Mouse (Mus musculus) left cerebral cortex, adult 18-20 months (tissue): ENCODE results near the gene Ptprn2. TPM values are rescaled to one million over a fixed set of nuclear protein-coding genes. Genes with fewer than 3 reads are reported as not detected.

Experiments used
- DNase-seq, 2 experiments: peaks; one replicate each; pipeline ENCODE4 v3.0.0; 2021 to 2022; ENCODE audit warnings: low spot score in 2 of 2, mixed read lengths in 1 of 2
- total RNA-seq, 2 experiments: library from RNA; stranded (reverse); gene quantifications; 2 replicates each; pipeline ENCODE4 v1.2.3; 2021

The Ptprn2 gene
- total RNA-seq, 2 experiments from 2014 or later: 307 to 332 TPM

- no peak for DNase-seq
Measured at GRCm38 (mm10) chr12:116773344-116773743, 287.8 kb downstream of the Ptprn2 start.

DNA sequence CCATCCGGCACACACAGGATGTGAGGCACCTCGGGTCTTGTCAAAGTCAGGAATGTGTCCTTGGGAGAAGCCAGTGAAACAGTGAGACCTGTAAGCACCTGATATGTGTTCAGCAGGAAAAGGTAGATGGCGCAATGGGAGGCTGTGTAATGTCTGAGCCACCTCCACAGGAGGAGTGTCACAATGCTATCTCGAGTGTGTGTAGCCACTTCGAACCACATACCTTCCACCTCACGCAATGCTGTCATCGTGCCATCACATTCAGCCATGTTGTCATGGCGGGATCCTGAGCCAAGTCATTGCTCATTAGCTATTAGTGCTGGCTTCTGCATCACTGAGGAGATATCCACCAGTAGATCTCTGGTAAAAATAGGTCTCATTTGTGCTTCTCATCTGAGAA lies 290.9 kb downstream of the Ptprn2 start:
- peak in 1 of 2 experiments; percentile 1 for DNase-seq

GRCm38 (mm10) chr12:116778095-116779090 lies 292.9 kb downstream of the Ptprn2 start:
- DNase-seq: peak in 1 of 2 experiments; percentile 1

- peak in 1 of 2 experiments; percentile 2 for DNase-seq
Measured at GRCm38 (mm10) chr12:116780419-116780818, 294.9 kb downstream of the Ptprn2 start.

DNA sequence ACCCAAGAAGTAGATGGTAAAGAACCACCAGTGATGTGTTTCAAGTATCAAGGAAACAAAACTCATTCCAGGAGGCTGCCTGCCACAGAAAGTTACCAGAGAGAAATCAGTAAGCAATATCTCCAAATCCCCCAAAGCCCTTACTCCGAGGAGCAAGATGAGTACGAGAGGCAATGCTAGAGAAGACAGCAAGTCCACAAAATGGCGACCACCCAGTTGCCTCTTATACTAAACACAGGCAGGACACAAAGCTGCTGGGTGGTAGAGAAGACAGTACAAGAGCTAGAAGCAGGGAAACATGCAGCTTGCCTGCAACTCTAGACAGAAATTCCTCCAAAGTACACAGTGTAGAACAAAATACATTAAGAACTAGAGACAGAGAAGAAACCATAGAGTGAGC lies 300.2 kb downstream of the Ptprn2 start:
- DNase-seq: no peak

DNA sequence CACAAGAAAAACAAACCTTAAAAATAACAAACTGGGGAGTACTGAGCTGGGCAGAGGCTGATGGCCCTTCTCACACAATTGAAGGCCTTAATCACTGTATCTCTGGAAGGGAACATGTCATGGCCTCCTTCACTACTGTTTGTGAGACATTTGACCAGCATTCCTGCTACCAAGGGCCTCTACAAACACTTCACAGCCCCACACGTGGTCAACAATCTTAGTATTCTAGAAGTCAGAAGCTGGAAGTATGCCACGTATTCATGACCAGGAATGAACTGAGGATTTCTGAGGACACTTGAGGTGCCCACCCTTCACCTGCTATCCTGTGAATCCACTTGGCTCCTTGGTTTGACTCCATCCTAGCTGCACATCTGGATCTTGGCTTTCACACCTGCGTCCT lies 302.8 kb downstream of the Ptprn2 start:
- no peak for DNase-seq

- no peak for DNase-seq
Measured at GRCm38 (mm10) chr12:116803331-116803730, 317.8 kb downstream of the Ptprn2 start.

- DNase-seq: no peak
Measured at GRCm38 (mm10) chr12:116804712-116805111, 319.2 kb downstream of the Ptprn2 start.

- no peak for DNase-seq
Measured at GRCm38 (mm10) chr12:116805129-116805809, 319.7 kb downstream of the Ptprn2 start.

- peak in 1 of 2 experiments; percentile 34 for DNase-seq
Measured at GRCm38 (mm10) chr12:116806089-116806488, 320.6 kb downstream of the Ptprn2 start.

DNA sequence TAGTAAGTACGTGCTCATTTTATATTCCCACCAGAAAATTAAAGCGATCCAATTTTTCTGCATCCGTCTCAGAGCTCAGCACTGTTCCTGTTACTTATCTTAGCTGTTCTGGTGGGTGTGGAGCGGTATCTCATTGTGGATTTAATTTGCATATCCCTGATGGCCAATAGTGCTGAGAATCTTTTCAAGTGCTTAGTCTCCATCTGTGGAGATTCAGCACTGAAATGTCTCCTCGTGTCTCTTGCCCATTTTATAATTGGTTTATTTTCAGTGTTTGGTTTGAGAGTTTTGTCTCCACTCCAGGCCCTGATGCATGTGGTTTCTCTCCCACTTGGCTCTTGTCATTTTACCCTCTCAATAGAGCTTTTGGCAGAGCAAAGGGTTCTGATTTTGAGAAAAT lies 327.5 kb downstream of the Ptprn2 start:
- peak in 1 of 2 experiments; percentile 38 for DNase-seq

GRCm38 (mm10) chr12:116819836-116820235 lies 334.3 kb downstream of the Ptprn2 start:
- no peak for DNase-seq

GRCm38 (mm10) chr12:116823341-116823740 lies 337.8 kb downstream of the Ptprn2 start:
- no peak for DNase-seq

DNA sequence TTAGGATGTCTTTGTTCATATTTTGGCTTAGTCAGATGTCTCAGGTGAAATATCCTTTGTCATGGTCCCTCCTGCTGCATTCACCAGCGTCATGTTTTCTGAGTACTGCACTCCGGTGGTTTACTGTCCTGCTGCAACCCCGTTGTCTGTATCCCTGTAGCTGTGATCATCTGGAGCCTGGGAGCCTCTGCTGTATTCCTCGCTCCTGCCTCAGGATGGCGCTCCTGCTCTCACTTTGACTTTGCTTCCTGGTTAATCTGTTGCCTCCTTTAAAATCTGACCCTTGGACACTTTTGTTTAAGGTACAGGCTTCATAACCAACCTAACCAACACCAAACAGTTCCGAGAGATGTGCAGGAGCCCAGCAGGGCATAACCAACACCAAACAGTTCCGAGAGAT lies 342.2 kb downstream of the Ptprn2 start:
- DNase-seq: no peak

GRCm38 (mm10) chr12:116838611-116839192 lies 353.2 kb downstream of the Ptprn2 start:
- DNase-seq: no peak

- DNase-seq: peak in 1 of 2 experiments; percentile 15
Measured at GRCm38 (mm10) chr12:116842723-116843272, 357.3 kb downstream of the Ptprn2 start.

DNA sequence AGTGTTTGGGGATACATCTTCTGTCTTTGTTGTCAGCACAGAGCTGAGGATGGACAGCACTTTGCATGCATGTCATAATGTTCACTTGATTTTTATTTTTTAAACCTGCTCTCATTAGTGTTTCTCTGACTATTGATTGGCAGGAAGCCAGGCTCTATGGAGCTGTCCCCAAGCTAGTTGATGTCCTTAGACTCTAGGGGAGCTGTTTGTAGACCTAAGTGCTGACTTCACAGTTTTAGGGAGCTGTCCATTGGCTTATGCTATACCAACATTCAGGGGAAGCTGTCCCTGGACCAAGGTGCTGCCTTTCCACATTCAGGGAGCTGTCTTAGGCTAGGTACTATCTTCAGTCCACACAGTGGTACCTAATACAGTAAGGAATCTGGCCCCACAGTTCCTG lies 360.7 kb downstream of the Ptprn2 start:
- no peak for DNase-seq

- no peak for DNase-seq
Measured at GRCm38 (mm10) chr12:116847021-116847420, 361.5 kb downstream of the Ptprn2 start.

DNA sequence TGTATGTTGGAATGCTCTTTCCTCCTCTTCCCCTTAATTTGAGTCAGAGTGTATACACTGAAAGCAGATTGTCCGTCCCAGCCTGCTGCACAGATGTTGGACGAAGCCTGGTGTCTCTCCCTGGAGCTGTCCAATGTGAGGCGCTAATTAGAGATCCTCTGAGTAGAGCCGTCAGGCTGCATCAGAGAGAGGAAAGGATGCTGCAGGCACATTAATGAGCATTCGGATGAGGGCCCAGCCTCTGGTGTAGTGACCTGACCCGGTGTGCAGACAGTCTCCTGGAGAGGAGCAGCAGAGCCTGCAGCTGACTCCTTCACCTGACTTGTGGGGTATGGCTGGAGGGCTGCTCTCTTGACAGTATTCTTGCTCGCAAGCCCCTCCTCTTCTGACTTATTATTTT lies 370.8 kb downstream of the Ptprn2 start:
- no peak for DNase-seq

DNA sequence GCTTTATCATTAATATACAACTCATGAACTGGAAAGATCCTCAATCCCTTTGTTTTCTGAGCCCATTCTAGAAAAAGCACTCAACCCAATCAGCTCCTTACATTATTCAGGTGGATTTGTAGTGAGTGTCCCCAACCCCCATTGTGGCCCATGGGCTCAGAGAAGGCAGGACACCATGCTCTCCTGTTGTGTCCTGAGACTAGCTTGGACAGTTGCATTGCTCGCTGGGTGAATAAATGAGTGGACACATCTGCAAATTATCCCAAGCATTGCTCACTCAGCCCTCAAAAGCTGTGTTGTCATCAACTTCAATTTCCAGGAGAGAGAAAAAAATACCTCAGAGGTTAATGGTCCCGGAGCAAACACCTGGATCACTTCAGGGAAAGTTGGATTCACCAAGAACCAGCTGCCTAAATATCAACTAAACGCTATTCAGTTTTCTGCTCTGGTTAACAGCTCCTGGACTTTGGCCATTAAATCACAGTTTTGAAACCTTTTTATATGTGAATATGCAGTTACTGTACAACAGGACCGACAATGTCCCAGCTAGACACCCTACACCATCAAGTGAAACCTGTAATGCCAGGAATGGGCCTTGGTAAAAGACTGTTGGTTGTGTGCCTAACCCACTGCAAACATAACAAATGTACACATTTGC lies 376.0 kb downstream of the Ptprn2 start:
- DNase-seq: no peak
